Mouse (Mus musculus) lung, postnatal 25 days (tissue): ENCODE measurements around the gene Zyx.

Source experiments
- DNase-seq: peaks from one replicate; pipeline ENCODE4 v3.0.0; 2022; ENCODE audit warnings: low spot score

Zyx gene

DNA sequence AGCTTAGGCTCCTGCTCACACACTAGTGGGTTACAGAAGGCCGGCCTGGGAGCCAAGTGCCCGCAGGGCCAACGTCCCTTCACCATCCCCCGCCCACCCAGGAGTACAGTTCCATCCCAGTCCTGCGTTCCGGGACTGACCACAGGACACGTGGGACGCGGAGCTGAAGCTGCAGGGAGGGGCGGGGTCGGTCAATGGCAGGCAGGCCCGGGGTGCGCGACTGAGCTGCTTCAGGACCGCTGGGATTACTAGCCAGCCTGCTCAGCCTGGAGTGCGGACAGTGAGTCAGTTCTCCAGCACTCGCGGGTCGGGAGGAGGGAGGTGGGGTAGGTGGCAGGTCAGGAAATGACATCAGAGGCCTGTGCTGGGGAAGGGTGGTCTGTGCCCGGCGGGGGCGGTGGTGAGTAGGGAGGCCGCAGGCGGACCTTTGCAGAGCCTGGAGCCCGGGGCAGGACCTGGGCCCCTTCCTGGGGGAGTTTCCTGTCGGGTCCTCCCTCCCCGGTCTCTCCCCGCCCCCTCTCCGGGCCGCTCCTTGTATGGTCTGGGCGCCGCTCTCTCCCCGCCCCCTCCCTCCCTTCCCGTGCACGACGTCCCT, at the start of gene Zyx:
Gene Zyx, plus strand, starts transcription at position 205 of the 595 bp plus-strand sequence.
- peak; percentile 96 for DNase-seq

DNA sequence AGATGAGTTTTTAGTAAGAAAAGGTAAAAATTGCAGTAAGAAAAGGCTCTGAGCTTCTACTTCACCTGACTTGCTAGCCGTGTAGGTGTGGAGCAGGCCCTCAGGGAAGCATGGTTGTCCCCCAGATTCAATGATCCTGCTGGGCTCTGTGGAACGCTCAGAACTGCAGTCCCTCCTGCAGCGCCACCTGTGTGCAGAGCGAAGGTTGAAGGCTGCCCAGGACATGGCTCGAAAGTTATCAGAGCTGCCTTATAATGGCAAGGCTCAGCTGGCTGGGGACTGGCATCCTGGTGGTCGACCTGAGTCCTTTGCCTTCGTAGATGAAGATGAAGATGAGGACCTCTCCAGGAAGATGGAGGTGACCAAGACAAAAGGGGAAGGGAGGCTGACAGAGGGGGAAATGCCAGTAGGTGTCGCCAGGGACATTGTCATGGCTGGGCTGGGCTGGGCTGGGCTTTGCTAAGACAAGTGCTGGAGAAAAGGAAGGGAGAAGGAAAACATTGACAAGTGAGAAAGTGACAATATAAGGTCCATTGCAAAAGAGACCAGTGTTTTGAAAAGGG, 39.5 kb upstream of the Zyx start:
- no peak for DNase-seq

DNA sequence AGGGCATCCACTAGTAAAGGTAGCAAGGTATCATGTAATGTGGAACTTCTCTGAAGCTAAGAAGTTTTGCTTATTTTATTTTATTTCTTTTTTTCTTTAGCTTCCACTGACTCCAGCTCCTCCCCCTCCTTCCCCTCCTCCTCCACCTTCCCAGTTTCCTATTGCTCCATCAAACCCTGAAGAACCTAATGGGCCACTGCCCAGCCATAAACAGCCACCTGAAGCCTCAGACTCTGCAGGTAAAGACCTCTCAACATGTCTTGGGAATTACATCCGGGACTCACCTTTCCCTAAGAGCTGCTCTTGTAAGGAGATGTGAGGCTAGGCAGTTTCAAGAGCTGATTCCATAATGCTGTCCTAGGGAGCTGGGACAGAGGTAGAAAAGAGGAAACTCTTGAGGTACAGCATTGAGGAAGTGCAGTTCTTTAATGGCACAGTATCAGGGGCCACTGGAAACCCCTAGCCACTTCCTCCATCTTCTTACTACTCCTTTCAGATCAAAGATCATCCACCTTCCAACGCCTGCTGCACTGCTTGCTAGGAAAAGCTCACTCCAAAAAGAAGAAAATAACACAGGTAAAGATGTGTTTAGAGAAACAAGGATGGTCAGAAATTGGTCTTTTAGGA, 38.9 kb upstream of the Zyx start:
- no peak for DNase-seq

DNA sequence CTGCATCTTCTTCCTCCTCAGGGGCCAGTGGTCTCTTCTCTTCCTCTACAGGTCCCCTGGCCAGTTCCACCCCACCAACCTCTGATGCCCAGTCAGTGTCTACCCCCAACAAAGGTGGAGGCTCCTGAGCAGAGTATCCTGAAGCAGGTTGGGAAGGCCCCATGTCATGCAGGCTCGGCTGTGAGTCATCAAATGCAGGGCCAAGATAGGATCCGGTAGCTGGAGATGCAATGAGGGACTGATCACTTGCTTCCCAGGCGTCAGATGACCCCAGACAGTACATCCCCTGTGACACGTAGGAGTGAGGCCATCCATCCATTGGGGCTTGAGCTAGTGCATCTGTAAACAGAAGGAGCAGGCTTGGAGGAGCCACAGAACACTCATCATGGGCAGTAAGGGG, 31.1 kb upstream of the Zyx start:
- DNase-seq: no peak

DNA sequence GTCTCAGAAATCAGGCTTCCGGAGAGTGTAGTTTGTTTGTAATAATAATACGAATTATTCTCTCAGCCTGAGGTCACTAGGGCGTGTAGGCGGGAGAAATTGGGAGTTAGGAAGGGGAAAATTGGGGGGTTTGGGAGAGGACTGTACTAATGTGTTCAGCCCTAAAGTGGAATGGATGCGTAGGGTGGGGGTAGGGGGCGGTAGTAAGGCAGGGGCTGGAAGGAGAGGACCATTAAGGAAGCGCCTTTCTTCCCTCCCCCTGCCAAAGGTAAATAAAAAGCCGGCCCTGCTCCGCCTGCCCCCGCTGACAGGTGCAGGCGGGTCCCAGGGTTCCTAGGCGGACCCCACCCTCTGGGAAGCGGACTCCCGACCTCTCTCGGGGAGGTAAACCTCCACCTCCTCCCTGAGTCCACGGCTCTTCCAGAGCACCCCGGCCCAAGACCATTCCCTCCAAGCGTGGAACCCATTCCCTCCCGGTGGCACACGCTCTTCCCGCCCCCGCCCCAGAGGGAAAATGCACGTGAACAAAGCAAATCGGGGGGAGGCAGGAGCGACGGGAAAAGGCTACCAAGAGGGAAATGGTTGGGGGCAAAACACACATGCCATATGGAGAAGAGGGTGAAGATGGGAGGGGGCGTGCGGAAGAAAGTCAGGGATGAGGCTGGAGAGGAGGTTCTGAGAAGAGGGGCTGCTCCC, 25.9 kb upstream of the Zyx start:
- DNase-seq: no peak

DNA sequence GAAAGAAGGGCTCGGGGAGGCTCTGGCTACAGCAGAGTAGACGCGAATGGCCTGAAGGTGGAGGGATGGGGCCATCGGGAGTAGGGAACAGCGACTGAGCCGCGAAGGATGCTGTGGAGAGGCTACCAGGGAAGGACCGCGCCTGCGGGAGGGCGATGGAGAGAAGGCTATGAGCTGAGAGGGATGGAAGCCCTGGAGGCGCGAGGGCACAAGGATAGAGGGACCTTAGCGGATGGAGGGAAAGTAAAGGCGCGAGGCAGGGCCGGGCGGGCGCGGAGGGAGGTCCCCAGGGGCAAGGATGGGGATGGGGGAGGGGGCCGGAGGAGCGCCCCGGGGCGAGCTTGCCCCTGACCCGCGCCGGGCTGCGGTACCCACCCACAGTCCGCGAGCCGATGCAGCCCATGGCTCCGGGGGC, 25.4 kb upstream of the Zyx start:
- no peak for DNase-seq

DNA sequence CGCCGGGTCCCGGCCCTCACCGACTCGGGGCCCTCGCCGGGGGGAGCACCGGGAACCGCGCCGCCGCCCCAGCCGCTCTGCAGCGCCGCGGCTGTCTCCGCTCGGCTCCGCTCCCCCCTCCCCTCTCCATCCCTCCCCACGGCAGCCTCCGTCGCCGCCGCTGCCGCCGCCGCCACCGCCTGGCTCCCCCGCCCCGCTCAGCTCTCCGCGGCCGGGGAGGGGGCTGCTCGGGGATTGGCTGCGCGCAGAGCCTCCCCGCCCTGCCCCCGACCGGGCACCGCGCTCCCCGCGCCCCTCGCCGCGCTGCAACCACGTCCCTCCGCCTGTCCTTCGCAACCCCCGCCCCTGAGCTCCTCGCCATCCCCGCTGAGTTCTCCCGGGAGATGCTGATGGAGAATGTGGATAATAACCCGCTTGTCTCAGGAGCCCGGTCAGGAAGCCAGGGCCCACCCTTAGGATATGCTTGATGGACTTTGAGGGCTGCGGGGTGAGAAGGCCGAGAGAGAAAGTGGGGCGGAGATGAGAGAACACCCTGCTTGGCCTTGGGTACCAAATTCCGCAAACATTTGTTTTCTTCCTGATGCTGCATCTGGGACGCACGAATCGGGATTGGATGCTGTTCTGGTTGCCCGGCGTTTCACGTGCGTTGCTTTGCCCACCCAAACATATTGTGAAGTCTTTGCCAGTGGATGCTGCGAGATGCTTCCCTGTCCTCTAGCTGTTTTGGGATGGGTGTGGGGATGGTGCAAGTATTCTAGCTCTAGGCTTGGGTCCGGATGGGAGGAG, 24.8 kb upstream of the Zyx start, which contains the start of gene Fam131b:
Gene Fam131b, minus strand, starts transcription at position 162 of the 786 bp plus-strand sequence.
- DNase-seq: no peak

DNA sequence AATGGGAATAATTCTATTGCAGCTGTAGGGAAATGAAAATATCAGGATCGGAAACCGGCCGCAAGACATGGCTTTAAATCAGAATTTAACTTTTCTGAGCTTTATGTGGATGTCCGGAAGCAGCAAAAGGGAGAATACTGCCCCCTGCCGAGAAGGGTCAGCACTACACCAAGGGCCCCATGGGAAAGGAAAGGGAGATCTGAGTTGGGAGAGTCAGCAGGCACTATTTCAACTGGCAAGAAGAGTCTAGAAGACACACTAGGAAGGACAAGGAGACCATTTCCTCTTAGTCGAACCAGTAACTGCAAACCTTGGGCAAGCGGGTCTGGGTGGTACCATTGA, 24.2 kb upstream of the Zyx start:
- DNase-seq: peak; percentile 68

DNA sequence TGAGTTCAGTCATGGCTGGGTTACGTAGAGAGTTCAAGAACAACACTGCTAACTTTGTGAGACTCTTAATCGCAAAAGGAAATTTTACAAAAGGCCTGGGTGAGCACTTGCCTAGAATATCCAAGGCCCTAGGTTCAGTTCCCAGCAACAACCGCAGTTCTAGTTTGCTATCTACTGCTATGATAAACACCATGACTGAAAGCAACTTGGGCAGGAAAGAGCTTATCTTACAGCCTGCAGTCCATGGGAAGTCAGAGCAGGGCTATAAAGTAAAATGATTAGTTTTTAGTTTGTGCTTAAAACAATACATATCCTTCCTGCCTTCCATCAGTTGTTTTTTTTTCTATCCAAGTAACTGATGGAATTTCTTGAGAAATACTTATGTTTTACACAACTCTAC, 22.9 kb upstream of the Zyx start:
- DNase-seq: no peak

DNA sequence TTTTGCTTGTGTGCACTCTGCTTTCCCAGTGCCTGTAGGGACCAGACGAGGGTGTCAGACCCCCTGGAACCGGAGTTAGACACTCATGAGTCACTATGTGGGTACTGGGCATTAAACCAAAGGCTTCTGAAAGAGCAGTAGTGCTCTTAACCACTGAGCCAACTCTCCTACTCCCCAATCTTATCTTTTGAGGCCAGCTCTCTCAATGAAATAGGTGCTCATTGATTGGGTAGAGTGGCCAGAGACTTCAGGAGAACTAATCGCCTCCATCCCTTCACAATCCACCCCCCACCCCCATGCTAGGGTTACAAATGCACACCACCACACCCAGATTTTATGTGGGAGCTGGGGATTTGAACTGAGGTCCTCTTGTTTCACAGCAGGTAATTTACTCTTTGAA, 20.7 kb upstream of the Zyx start:
- DNase-seq: no peak

DNA sequence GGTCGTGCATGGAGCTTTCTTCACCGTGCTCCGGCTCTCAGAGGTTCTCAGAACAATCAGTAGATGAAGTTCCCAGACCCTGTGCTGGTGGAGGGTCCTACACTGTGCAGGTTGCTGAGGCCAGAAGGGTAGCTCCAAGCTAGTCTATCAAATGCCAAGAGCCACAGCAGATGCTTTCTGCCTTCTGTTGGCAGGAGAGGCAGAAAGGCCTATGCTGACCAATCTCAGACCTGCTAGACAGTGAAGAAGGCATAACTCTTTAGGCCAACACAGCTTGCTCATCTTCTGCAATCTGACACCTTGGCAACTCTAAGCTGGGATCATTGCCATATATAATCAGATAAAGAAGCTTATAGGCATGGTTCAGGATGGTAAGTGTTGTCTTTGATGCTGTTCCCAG, 19.2 kb upstream of the Zyx start:
- DNase-seq: no peak

DNA sequence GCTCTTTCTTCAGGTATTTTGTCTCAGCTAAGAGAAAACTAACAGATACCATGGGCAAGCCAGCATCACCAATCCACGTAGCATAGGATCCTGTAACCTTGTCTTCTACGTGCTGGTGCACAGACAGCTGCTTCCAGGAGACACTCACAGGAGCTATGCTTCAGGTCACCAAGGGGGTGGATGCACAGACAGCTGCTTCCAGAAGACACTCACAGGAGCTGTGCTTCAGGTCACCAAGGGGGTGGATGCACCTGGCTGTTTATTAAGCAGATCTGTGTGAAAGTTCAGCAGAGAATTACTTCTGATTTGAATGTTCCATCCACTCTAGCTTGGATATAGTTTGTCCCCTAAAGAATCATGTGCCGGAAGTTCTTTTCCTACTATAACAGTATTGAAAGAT, 18.5 kb upstream of the Zyx start:
- DNase-seq: no peak

DNA sequence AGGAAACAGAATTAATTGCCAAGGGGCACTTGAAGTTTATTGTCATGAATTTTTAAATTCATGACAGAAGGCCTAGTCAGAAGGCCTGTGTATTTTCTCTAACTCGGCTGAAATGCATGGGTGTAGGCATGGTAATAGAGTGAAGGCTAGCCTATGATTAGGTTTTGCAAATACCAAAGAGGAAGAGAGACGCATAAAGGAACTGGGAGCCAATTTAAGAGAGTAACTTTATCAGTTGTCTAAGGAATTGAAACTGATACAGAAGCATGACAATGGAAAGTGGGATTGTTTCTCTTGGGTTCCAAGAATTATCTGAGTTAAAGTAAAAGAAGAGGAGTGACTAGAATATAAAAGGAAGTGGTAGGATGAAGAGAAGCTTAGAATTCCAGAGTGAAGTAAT, 10.2 kb upstream of the Zyx start:
- DNase-seq: no peak

DNA sequence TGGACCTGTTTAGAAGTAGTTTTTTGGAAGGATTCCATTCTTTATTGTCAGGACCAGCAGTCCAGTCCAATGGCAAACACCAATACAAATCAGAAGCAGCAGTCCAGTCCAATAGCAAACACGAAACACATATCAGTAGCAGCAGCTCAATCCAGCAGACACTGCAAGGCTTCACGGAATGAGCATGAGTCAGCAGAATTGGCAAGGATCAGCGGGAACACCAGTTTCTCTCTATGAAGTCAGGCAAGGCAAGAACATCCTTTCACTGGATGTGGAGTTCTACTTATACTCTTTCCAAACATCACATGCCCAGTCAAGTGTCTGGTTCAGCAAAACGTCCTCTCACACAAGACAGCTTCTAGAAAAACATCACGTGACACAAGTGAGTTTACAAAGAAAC, 9.4 kb upstream of the Zyx start:
- no peak for DNase-seq

DNA sequence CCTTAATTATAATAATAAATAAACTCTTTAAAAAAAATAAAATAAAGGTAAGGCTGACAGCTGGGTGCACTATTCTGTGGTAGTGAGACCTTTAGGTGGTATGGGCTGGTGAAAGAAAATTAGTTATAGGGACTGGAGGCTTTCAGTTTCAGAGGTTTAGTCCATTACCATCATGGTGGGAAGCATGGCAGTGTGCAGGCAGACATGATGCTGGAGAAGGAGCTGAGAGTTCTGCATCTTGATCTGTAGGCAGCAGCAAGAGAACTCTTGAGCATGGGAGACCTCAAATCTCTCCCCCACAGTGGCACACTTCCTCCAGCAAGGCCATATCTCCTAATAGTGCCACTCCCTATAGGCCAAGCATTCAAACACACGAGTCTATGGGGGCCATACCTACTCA, 7.3 kb upstream of the Zyx start:
- DNase-seq: no peak

DNA sequence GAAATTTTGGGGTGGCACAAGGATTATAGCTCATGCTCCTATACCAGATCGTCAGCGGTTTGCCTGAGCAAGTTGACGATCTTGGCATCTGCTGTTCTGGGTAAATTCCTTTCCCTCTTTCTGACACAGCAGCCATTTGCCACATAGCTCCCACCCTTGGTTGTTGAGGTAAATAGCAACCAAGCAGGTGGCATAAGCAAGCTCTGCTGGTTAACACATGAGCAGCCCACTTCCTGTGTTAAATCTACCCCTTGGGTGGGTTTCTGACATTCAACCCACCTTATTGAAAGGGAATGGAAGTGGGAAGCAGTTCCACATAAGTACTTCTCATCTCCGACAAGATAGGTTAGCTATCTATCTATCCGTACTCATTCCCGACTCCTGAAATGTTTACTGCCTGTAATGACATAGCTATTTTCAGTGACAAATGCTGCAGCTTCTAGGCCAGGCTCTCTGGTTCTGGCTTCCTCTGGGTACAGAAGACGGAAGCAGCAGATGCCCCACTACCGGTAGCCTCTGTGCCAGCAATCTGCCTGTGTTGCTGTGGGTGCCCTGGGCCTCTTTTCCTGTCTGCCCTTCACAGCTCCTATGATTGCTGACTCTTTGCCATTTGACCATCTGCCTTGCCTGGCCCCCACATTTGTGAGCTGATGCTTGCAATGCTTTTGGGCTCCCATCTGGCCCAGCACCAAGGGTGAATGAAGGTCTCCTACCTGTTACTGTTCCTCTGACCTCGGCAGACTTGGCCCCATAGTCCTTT, 5.9 kb upstream of the Zyx start:
- DNase-seq: no peak

DNA sequence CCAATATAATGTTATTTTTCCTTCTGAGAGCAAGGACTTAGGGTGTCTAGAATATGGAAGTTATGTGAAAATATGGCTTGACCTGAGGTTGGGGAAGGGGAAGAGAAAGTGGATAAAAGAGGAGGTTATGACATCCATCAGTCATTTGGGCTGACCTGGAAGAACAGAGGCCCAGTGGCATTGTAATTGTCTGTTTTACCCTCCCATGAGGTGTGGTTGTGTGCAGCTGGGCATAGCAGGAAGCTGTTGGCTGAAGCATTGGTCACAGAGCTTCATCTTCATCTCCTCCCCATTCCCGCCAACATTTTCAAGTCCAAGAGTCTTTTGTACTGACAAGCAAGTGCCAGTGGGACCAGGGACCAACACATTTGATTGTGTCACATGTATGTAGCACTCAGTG, 5.2 kb upstream of the Zyx start:
- no peak for DNase-seq

DNA sequence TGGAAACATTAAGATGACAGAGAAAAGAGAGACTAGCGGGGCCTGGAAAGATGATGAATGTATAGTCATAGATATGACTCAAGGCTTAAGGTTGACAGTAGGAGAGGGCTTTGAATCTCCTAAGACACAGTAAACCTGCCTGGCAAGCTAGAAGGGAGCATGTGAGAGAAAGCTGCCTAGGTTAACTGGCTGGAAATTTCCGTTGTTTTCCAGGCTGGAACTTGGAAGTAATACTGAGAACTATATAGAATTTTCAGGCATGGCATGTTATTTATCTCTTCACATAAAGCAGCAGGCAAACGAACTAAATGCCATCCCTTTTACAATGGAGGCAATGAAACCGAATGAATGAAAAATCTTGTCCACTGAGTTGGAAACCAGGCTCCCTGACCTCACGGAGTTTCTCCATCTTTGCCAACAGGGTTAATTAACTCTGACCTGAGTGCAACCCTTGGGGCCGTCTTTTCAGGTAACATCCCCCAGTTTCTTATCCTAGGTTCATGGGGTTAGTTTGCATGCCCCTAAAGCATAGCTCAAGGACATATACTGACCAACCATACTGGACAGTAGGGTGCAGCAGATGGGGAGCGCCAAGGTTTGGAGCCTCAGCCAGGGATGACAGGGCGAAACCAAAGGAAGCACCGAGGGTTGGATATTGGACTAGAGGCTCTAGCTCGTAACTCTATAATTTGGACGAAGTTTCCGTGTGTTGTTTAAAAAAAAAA, 987 bp upstream of the Zyx start:
- DNase-seq: no peak

DNA sequence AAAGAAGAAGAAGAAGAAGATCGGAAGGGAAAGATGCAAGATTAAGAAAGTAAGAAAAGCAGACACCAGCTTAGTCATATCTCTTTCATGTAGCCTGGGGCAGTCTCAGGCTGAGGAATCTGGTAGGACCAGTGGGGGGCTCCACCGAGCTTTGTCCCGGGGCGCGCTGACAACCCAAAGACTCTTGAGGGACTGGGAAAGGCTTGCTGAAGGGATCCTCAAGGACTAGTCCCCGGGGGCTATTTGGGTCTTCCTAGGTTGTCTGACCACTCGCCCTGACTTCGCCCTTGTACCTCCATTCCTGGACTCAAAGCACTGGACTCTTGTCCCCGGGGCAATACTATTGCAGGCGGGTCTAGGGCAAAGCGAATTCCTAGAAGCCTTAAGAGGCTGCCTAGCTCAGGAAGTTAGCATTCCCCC, 414 bp upstream of the Zyx start:
- peak; percentile 86 for DNase-seq

DNA sequence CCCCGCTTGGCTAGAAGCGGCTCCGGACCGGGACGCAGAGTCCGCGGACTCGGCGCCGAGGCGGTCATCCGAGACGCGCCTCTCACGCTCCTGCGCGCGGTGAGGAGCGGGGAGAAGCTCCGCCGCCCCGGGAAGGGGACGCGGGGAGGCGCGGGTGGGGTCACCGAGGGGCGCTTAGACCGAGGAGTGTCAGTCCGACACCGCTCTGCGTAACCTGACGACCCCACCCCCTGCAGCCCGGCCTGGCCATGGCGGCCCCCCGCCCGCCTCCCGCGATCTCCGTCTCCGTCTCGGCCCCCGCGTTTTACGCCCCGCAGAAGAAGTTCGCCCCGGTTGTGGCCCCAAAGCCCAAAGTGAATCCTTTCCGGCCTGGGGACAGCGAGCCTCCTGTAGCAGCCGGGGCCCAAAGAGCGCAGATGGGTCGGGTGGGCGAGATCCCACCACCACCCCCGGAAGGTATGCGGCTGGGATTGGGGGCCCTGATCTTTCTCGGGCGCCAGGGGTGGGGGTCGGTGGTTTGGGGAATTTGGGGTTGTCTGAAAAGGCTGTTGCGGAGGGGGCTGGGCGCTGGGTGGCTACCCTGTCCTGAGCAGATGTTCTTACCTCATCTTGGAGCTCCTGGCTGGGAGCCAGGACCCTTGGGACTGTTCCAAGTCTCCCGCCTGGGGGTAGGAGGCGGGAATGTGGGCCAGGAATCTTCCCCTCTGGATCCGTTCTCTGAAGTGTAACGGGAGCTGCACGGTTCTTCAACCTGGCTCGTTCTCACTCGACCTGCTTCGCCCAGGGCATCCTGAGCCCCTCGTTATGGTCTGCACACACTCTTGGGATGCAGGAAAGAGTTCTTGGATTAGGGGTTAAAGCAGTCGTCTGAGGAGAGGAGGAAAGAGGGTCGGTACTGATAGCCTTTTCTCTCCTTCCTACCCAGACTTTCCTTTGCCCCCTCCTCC, 864 bp downstream of the Zyx start:
- peak; percentile 74 for DNase-seq
